Mouse (Mus musculus): ENCODE measurements around the gene Smarca2.

The Smarca2 gene

GRCm38 (mm10) chr19:26604755-26605300 lies at the start of gene Smarca2:
Gene Smarca2, plus strand, starts transcription at chr19:26605050.
- DNase-seq (ENCODE audit: low read depth, low spot score), result no peak

GRCm38 (mm10) chr19:26564850-26565249 lies 40.0 kb upstream of the Smarca2 start:
- DNase-seq (ENCODE audit: low read depth, low spot score), result no peak

- DNase-seq (ENCODE audit: low read depth, low spot score), result no peak
Observed at GRCm38 (mm10) chr19:26566109-26566508, 38.7 kb upstream of the Smarca2 start.

GRCm38 (mm10) chr19:26568236-26568635 lies 36.6 kb upstream of the Smarca2 start:
- no peak for DNase-seq (ENCODE audit: low read depth, low spot score)

GRCm38 (mm10) chr19:26568941-26569340 lies 35.9 kb upstream of the Smarca2 start:
- DNase-seq (ENCODE audit: low read depth, low spot score), result no peak

GRCm38 (mm10) chr19:26569461-26569860 lies 35.4 kb upstream of the Smarca2 start:
- DNase-seq (ENCODE audit: low read depth, low spot score), result no peak

GRCm38 (mm10) chr19:26579645-26580044 lies 25.2 kb upstream of the Smarca2 start:
- no peak for DNase-seq (ENCODE audit: low read depth, low spot score)

- no peak for DNase-seq (ENCODE audit: low read depth, low spot score)
Observed at GRCm38 (mm10) chr19:26580061-26580460, 24.8 kb upstream of the Smarca2 start.

- DNase-seq (ENCODE audit: low read depth, low spot score), result no peak
Observed at GRCm38 (mm10) chr19:26594661-26595060, 10.2 kb upstream of the Smarca2 start.

- no peak for DNase-seq (ENCODE audit: low read depth, low spot score)
Observed at GRCm38 (mm10) chr19:26601459-26601858, 3.4 kb upstream of the Smarca2 start.

- no peak for DNase-seq (ENCODE audit: low read depth, low spot score)
Observed at GRCm38 (mm10) chr19:26603296-26603860, 1.5 kb upstream of the Smarca2 start.

- no peak for DNase-seq (ENCODE audit: low read depth, low spot score)
Observed at GRCm38 (mm10) chr19:26603906-26604754, 720 bp upstream of the Smarca2 start.

GRCm38 (mm10) chr19:26605438-26606320 lies 829 bp downstream of the Smarca2 start:
- DNase-seq (ENCODE audit: low read depth, low spot score), result no peak

GRCm38 (mm10) chr19:26606321-26607155 lies 1.7 kb downstream of the Smarca2 start:
- no peak for DNase-seq (ENCODE audit: low read depth, low spot score)

- DNase-seq (ENCODE audit: low read depth, low spot score), result no peak
Observed at GRCm38 (mm10) chr19:26607156-26607536, 2.3 kb downstream of the Smarca2 start.

GRCm38 (mm10) chr19:26607551-26608433 lies 2.9 kb downstream of the Smarca2 start:
- DNase-seq (ENCODE audit: low read depth, low spot score), result no peak

GRCm38 (mm10) chr19:26608434-26608812 lies 3.6 kb downstream of the Smarca2 start:
- no peak for DNase-seq (ENCODE audit: low read depth, low spot score)

GRCm38 (mm10) chr19:26609637-26610036 lies 4.8 kb downstream of the Smarca2 start:
- DNase-seq (ENCODE audit: low read depth, low spot score), result no peak

- no peak for DNase-seq (ENCODE audit: low read depth, low spot score)
Observed at GRCm38 (mm10) chr19:26612995-26613394, 8.1 kb downstream of the Smarca2 start.

- DNase-seq (ENCODE audit: low read depth, low spot score), result no peak
Observed at GRCm38 (mm10) chr19:26613665-26614064, 8.8 kb downstream of the Smarca2 start.
